In genomic region chr6:99964007-99964406, GRCm38 (mm10) we compare ENCODE assay signal across 18 mouse cellular contexts.
"Had no signal": no experiment of that assay in that cellular context is flagged by ENCODE, and none has a peak within 500 bp of the region (broad histone marks: within the 10 kb centered on the region; RNA-seq: fewer than 3 reads in every experiment).

No protein-coding gene starts in this region.

- DNase-seq: lung, adult 18-20 months; lung, embryonic 14.5 days; lung, postnatal 10 days; retina, postnatal 1 day; right cerebral cortex, adult 18-20 months; right cerebral cortex, postnatal 25 days; right cerebral cortex, postnatal 4 days; spleen, adult 18-20 months; thymus, adult 2 months; thymus, postnatal 25 days; thymus, postnatal 4 days had no signal

- ATAC-seq: liver, embryonic 12.5 days had no signal

- H3K4me2 ChIP-seq: liver, embryonic 12.5 days; lung, embryonic 14.5 days; midbrain, embryonic 11.5 days; midbrain, embryonic 15.5 days; neural tube, embryonic 13.5 days; neural tube, embryonic 15.5 days had no signal

- H3K9ac ChIP-seq: liver, embryonic 12.5 days; liver, embryonic 14.5 days; lung, embryonic 14.5 days; midbrain, embryonic 15.5 days; neural tube, embryonic 13.5 days; neural tube, embryonic 15.5 days had no signal

- H3K4me3 ChIP-seq: liver, embryonic 12.5 days; midbrain, embryonic 15.5 days; myocyte; neural tube, embryonic 13.5 days; neural tube, embryonic 15.5 days had no signal

- H3K9me3 ChIP-seq: liver, embryonic 12.5 days; midbrain, embryonic 15.5 days; neural tube, embryonic 15.5 days had no signal

- H3K27ac ChIP-seq: liver, embryonic 12.5 days; liver, embryonic 14.5 days; midbrain, embryonic 15.5 days; neural tube, embryonic 13.5 days; neural tube, embryonic 15.5 days had no signal

- H3K36me3 ChIP-seq: liver, embryonic 12.5 days; midbrain, embryonic 15.5 days; neural tube, embryonic 13.5 days; neural tube, embryonic 15.5 days had no signal

- H3K27me3 ChIP-seq: midbrain, embryonic 15.5 days had no signal

- H3K4me1 ChIP-seq: liver, embryonic 12.5 days had no signal
